Mouse (Mus musculus) small intestine, adult 2 months (tissue): ENCODE results near the gene Zap70.

ENCODE experiments used
- CTCF ChIP-seq: fragments of 200-500 bp; IDR thresholded peaks from 2 replicates; pipeline ENCODE4 v1.5.1; 2012; ENCODE audit warnings: low read depth, mild to moderate bottlenecking, control low read depth, inconsistent platforms, low read length, moderate library complexity, mixed read lengths; ENCODE audit not compliant: insufficient replicate concordance, insufficient read length; ENCODE audit errors: extremely low read depth
- POLR2A ChIP-seq: fragments of 200-500 bp; IDR thresholded peaks from 2 replicates; pipeline ENCODE4 v1.6.1; 2012; ENCODE audit warnings: low read depth, mild to moderate bottlenecking, control low read depth, inconsistent platforms, low read length, moderate library complexity

DNA sequence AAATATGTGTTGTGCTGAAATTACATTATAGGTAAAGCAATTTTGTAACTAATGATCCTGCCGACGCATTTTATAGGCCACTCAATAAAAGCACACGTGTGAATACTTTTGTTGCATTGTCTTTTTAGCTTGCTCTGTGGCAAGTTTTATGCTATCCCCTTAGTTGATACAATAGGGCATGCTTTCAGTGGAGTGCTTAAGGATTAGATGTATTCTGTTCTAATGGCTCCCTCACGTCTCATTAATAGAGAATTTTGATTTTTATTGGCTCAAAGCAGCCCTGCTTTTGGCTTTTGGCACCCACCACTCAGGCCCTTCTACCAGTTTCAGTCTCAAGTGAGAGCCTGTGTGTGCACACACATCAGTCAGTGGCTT is 37.6 kb upstream of the Zap70 start:
- TF ChIP-seq CTCF (no peak), POLR2A (no peak)
